Mouse (Mus musculus): ENCODE results near the gene Edem3. TPM values are rescaled to one million over a fixed set of nuclear protein-coding genes. Genes with fewer than 3 reads are reported as not detected.

Gene Edem3
- polyA plus RNA-seq, 1 experiment from 2014 or later = 22.3 TPM

DNA sequence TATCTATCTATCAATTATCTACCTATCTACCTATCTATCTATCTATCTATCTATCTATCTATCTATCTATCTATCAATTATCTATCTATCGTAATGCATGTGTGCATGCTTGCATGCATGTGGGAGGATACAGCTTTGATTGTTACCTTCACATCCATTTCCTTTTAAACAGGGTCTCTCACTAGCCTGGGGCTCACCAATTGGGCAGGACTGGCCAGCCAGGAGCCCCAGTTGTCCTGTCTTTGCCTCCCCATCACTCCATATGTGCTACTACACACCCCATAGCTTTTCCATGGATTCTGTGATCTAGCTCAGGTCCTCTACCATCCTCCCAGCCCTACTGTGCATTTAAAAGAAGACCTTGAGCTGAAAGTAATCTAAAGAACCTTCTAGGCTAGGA lies 103.3 kb downstream of the Edem3 start:
- Histone ChIP-seq H3K27me3 (replicated peaks) (no peaks in the 10 kb centered on the region), H3K36me3 (replicated peaks) (no peaks in the 10 kb centered on the region), H3K27ac (no peak overlapping the region), H3K4me1 (no peaks in the 10 kb centered on the region), H3K9me3 (no peaks in the 10 kb centered on the region), H3K9ac (no peak overlapping the region), H3K4me3 (no peak overlapping the region), H3K4me2 (no peak overlapping the region)
- 95% methylated on average over 1 of the region's 1 CpGs for WGBS
- no peak for ATAC-seq (replicated peaks)

- H3K9me3 ChIP-seq = no peaks in the 10 kb centered on the region
- H3K4me3 ChIP-seq = no peak overlapping the region
- H3K27ac ChIP-seq = no peak overlapping the region
- no peak for ATAC-seq (replicated peaks)
- H3K9ac ChIP-seq = no peak overlapping the region
- no peaks in the 10 kb centered on the region for H3K4me1 ChIP-seq
- H3K4me2 ChIP-seq = no peak overlapping the region
- WGBS = 69% methylated on average over 20 of the region's 20 CpGs
- H3K27me3 ChIP-seq (replicated peaks) = no peaks in the 10 kb centered on the region
- H3K36me3 ChIP-seq (replicated peaks) = no peaks in the 10 kb centered on the region
These were observed 106.3 kb downstream of the Edem3 start for GRCm38 (mm10) chr1:151861334-151861995.

GRCm38 (mm10) chr1:151862109-151862508 lies 106.9 kb downstream of the Edem3 start:
- H3K4me1 ChIP-seq = no peaks in the 10 kb centered on the region
- no peaks in the 10 kb centered on the region for H3K27me3 ChIP-seq (replicated peaks)
- H3K27ac ChIP-seq = no peak overlapping the region
- no peak overlapping the region for H3K4me2 ChIP-seq
- no peak overlapping the region for H3K9ac ChIP-seq
- 89% methylated on average over 8 of the region's 8 CpGs for whole genome bisulfite sequencing
- H3K36me3 ChIP-seq (replicated peaks) = no peaks in the 10 kb centered on the region
- no peak for ATAC-seq (replicated peaks)
- no peak overlapping the region for H3K4me3 ChIP-seq
- H3K9me3 ChIP-seq = no peaks in the 10 kb centered on the region

- no peaks in the 10 kb centered on the region for H3K4me1 ChIP-seq
- H3K4me3 ChIP-seq = no peak overlapping the region
- H3K4me2 ChIP-seq = no peak overlapping the region
- H3K9me3 ChIP-seq = no peaks in the 10 kb centered on the region
- H3K36me3 ChIP-seq (replicated peaks) = no peaks in the 10 kb centered on the region
- no peak for ATAC-seq (replicated peaks)
- H3K27me3 ChIP-seq (replicated peaks) = no peaks in the 10 kb centered on the region
- no peak overlapping the region for H3K27ac ChIP-seq
- H3K9ac ChIP-seq = no peak overlapping the region
- 83% methylated on average over 17 of the region's 17 CpGs for WGBS
These were observed 108.1 kb downstream of the Edem3 start for GRCm38 (mm10) chr1:151863135-151863796.

DNA sequence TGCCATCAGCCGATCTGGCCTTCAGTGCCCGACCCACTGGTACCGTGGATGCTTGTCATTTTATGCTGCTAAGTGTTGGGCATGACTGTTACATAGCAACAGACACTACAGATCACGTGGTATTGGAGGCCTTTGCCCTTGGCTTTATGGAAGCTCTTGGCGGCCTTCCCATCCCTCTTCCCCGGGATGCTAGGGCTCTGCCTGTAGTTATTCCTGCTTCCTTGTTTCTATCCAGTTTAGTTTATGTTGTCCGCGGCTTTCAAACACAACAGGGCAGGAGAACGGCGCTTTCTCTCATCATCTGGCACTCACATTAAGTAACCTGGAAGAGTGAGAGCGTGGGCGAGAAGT lies 108.6 kb downstream of the Edem3 start:
- H3K4me3 ChIP-seq = no peak overlapping the region
- H3K9ac ChIP-seq = no peak overlapping the region
- H3K27me3 ChIP-seq (replicated peaks) = no peaks in the 10 kb centered on the region
- no peaks in the 10 kb centered on the region for H3K9me3 ChIP-seq
- no peak overlapping the region for H3K4me2 ChIP-seq
- WGBS = 90% methylated on average over 12 of the region's 12 CpGs
- H3K36me3 ChIP-seq (replicated peaks) = no peaks in the 10 kb centered on the region
- ATAC-seq (replicated peaks) = no peak
- no peak overlapping the region for H3K27ac ChIP-seq
- no peaks in the 10 kb centered on the region for H3K4me1 ChIP-seq

GRCm38 (mm10) chr1:151864326-151864725 lies 109.2 kb downstream of the Edem3 start:
- H3K4me2 ChIP-seq = no peak overlapping the region
- ATAC-seq (replicated peaks) = no peak
- 96% methylated on average over 6 of the region's 6 CpGs for WGBS
- H3K9ac ChIP-seq = no peak overlapping the region
- no peaks in the 10 kb centered on the region for H3K27me3 ChIP-seq (replicated peaks)
- no peak overlapping the region for H3K27ac ChIP-seq
- H3K9me3 ChIP-seq = no peaks in the 10 kb centered on the region
- no peak overlapping the region for H3K4me3 ChIP-seq
- no peaks in the 10 kb centered on the region for H3K4me1 ChIP-seq
- H3K36me3 ChIP-seq (replicated peaks) = no peaks in the 10 kb centered on the region

Other genes starting within 250 kb of the Edem3 start
- 0.77 and 1.4 TPM in 2 replicates for gene Fam129a, start 184.2 kb upstream of the Edem3 start, polyA plus RNA-seq (2015; fragmentation: Nextera tagmentation; extraction: Ambion mirVana)